Mouse (Mus musculus) lung, adult 2 months (tissue): ENCODE data around the gene Slc24a4. TPM values are rescaled to one million over a fixed set of nuclear protein-coding genes. Genes with fewer than 3 reads are reported as not detected.

Experiments used
- DNase-seq: peaks from one replicate; pipeline ENCODE4 v3.0.0; 2022
- H3K4me1 ChIP-seq: fragments of 200-500 bp; 2 replicates; pipeline ENCODE4 v1.6.1; 2011; ENCODE audit warnings: low read length; ENCODE audit not compliant: control insufficient read depth, insufficient read depth
- H3K4me3 ChIP-seq: fragments of 200-500 bp; replicated peaks from 2 replicates; pipeline ENCODE3; 2011; ENCODE audit warnings: low read depth, mild to moderate bottlenecking, control low read depth, low read length; ENCODE audit errors: extremely low read depth
- CTCF ChIP-seq: fragments of 200-500 bp; IDR thresholded peaks from 2 replicates; pipeline ENCODE4 v1.5.1; 2011; ENCODE audit warnings: mild to moderate bottlenecking, low read length, control low read depth; ENCODE audit not compliant: insufficient read depth
- POLR2A ChIP-seq: fragments of 200-500 bp; IDR thresholded peaks from 2 replicates; pipeline ENCODE4 v1.6.1; 2011; ENCODE audit warnings: low read depth, mild to moderate bottlenecking, control low read depth, low read length, borderline replicate concordance; ENCODE audit errors: extremely low read depth
- WGBS: fragments of 180-500 bp; shearing (Covaris S2); methylation state at CpG from one replicate; pipeline ENCODE4 v1.1.7; 2018; 5-methylcytosine and 5-hydroxymethylcytosine counted together
- polyA plus RNA-seq: library from polyadenylated mRNA; depleted of rRNA; stranded (reverse); fragments of >200 nt; gene quantifications from 2 replicates; pipeline ENCODE4 v1.2.3, GENCODE M21; 2012

Slc24a4 gene
- polyA plus RNA-seq, 1 experiment: 20.2 TPM

- peaks cover 3% of the 10 kb centered on the region; the same call in 1 of the 2 replicates for H3K4me1 ChIP-seq
- TF ChIP-seq POLR2A: no peak
- no peak for TF ChIP-seq CTCF
- H3K4me3 ChIP-seq: no peak overlapping the region
- no peak for DNase-seq
- WGBS: 58% methylated on average over 1 of the region's 1 CpGs
Measured at GRCm38 (mm10) chr12:102252525-102252924, 124.0 kb downstream of the Slc24a4 start.

- Histone ChIP-seq H3K4me3 (no peak overlapping the region), H3K4me1 (peaks cover 3% of the 10 kb centered on the region; the same call in 1 of the 2 replicates)
- no peak for TF ChIP-seq POLR2A
- no peak for DNase-seq
Measured at GRCm38 (mm10) chr12:102255012-102255411, 126.5 kb downstream of the Slc24a4 start.

- TF ChIP-seq POLR2A (no peak), CTCF (no peak)
- DNase-seq: no peak
- WGBS: 70% methylated on average over 3 of the region's 3 CpGs
- Histone ChIP-seq H3K4me1 (peaks cover 12% of the 10 kb centered on the region), H3K4me3 (no peak overlapping the region)
Measured at GRCm38 (mm10) chr12:102258522-102259112, 130.1 kb downstream of the Slc24a4 start.

GRCm38 (mm10) chr12:102261933-102262396 lies 133.4 kb downstream of the Slc24a4 start:
- no peak overlapping the region for H3K4me3 ChIP-seq
- DNase-seq: peak; percentile 27
- WGBS: 15% methylated on average over 8 of the region's 8 CpGs
- TF ChIP-seq POLR2A (no peak), CTCF (no peak)
- H3K4me1 ChIP-seq: peaks cover 9% of the 10 kb centered on the region

GRCm38 (mm10) chr12:102262809-102263208 lies 134.3 kb downstream of the Slc24a4 start:
- TF ChIP-seq POLR2A: no peak
- TF ChIP-seq CTCF: no peak
- 82% methylated on average over 2 of the region's 2 CpGs for WGBS
- Histone ChIP-seq H3K4me3 (no peak overlapping the region), H3K4me1 (peaks cover 9% of the 10 kb centered on the region)
- DNase-seq: peak; percentile 23

GRCm38 (mm10) chr12:102263249-102263648 lies 134.7 kb downstream of the Slc24a4 start:
- no peak for DNase-seq
- Histone ChIP-seq H3K4me1 (peaks cover 9% of the 10 kb centered on the region), H3K4me3 (no peak overlapping the region)
- TF ChIP-seq POLR2A (no peak), CTCF (no peak)

GRCm38 (mm10) chr12:102266433-102266832 lies 137.9 kb downstream of the Slc24a4 start:
- DNase-seq: no peak
- no peak overlapping the region for H3K4me3 ChIP-seq
- TF ChIP-seq POLR2A (no peak), CTCF (no peak)
- 88% methylated on average over 8 of the region's 8 CpGs for WGBS
- peaks cover 11% of the 10 kb centered on the region for H3K4me1 ChIP-seq

GRCm38 (mm10) chr12:102269144-102269543 lies 140.6 kb downstream of the Slc24a4 start:
- TF ChIP-seq CTCF (no peak), POLR2A (no peak)
- Histone ChIP-seq H3K4me3 (no peak overlapping the region), H3K4me1 (0 out of 2 replicates have a peak, but pooled peaks cover 2% of the 10 kb centered on the region)
- WGBS: 70% methylated on average over 2 of the region's 2 CpGs
- no peak for DNase-seq

GRCm38 (mm10) chr12:102270776-102271405 lies 142.4 kb downstream of the Slc24a4 start:
- no peak for TF ChIP-seq POLR2A
- TF ChIP-seq CTCF: no peak
- Histone ChIP-seq H3K4me1 (0 out of 2 replicates have a peak, but pooled peaks cover 3% of the 10 kb centered on the region), H3K4me3 (no peak overlapping the region)
- WGBS: 80% methylated on average over 6 of the region's 6 CpGs
- no peak for DNase-seq

- Histone ChIP-seq H3K4me3 (no peak overlapping the region), H3K4me1 (0 out of 2 replicates have a peak, but pooled peaks cover 4% of the 10 kb centered on the region)
- WGBS: 57% methylated on average over 4 of the region's 4 CpGs
- TF ChIP-seq CTCF (no peak), POLR2A (no peak)
- DNase-seq: peak; percentile 17
Measured at GRCm38 (mm10) chr12:102271447-102271846, 142.9 kb downstream of the Slc24a4 start.
